Mouse (Mus musculus) left cerebral cortex, postnatal 10 days (tissue): ENCODE results near the gene Plod1. TPM values are rescaled to one million over a fixed set of nuclear protein-coding genes. Genes with fewer than 3 reads are reported as not detected.

ENCODE experiments used
- DNase-seq, 2 experiments: peaks; one replicate each; pipeline ENCODE4 v3.0.0; 2021 to 2022; ENCODE audit warnings: low spot score in 2 of 2, mixed read lengths in 1 of 2; ENCODE audit errors: extremely low spot score in 1 of 2
- intact Hi-C: fragments of 180-260 bp; cut with DNase I; formaldehyde crosslinking; loops from one replicate; pipeline ENCODE4 v1.15.1; 2025
- total RNA-seq, 2 experiments: library from RNA; stranded (reverse); gene quantifications; 2 replicates each; pipeline ENCODE4 v1.2.3; 2021

Plod1 gene
- total RNA-seq = 10 to 100 TPM; 17.2 to 17.7 TPM

DNA sequence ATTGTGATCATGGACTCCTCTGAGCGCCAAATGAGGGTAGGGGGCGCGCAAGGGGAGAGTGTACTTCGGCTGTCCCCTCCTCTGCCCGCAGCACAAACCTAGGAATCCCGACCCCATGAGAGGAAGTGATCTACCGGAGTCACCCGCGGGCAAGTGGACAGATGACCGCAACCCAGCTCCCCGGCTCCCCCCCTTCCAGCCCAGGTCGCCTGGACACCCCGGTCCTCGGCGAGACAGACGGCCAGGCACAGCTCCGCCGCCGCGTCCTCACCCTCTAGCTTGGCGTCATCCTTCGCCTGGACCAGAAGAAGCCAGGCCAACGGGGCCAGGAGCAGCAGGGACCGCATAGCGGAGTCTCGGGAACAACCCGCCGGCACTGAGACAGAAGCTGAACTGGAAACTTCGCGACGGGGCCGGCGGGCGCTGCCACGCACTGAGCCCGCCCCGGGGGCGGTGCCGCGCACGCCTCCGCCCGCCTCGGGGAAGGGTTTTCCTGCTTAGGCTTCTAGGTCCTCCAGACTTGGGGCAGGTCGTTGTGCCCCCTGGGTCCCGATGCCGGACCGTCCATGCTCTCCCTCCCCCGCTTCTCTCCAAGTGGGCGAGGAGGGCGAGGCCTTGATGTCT lies at the start of gene Plod1:
Gene Plod1, minus strand, starts transcription at position 437 of the 624 bp plus-strand sequence.
- DNase-seq = peak; percentile 62 to 91
- intact Hi-C loops = no loop called here

DNA sequence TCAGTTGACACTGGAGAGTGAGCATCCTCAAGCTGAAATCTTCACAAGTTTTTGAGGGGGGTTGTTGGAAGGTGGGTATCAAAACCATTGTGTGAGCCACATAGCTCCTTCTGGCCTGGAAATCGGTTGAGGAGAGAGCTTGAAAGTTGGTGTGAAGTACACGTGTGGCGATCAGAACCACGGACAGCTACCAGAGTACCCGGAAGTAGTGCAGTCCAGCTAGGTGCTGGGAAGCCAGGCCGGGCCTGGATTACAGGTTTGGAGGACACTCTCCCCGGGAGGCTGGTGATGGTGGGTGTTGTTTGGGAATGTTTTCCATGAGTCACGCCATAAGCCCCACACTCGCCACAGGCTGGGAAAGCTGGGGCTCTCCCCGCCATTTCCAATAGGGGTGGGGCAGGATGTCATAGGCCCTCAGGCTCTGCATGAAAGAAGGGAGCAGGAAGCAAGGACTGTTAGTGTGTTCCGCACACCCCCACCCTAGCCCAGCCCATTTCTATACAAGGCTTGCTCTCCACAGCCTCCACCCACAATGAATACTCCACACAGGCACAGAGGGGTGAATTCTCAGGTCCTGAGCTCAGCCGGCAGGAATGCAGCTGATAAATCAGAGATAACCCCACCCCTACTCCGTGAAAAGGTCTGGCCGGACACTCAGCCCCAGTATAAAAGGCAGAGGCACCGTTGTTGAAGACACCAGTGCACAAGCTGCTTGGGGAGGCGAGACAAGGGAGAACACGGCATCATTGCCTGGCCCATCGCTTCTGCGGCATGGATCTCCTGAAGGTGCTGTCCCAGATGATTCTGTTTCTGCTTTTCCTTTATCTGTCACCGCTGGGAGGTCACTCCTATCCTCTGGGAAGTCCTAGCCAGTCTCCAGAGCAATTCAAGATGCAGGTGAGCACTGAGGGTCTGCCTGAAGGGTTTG lies 48.9 kb upstream of the Plod1 start, which contains the start of gene Nppb:
Gene Nppb, plus strand, starts transcription at position 584 of the 928 bp plus-strand sequence.
- peak in 1 of 2 experiments; percentile 42 for DNase-seq
- intact Hi-C loops = no loop called here

DNA sequence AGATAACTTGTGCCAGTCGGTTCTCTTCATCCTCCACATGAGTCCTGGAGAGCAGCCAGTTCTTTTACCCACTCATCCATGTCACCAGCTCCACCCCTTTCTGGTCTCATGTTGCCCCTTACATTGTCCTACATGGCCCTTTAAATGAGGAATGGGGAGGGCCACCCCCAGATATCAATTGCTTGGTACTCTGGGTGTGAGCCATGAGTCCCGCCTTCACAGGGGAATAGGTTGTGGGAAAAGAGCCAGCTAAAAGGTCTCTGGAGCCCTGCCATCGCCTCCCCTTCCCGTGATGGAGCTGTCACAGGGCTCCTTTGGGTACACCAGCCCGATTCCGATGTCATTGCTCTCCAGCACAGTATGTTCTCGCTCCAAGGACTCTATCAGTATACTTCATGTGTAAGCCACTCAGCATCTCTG lies 42.9 kb upstream of the Plod1 start:
- DNase-seq = no peak
- intact Hi-C loops = no loop called here

DNA sequence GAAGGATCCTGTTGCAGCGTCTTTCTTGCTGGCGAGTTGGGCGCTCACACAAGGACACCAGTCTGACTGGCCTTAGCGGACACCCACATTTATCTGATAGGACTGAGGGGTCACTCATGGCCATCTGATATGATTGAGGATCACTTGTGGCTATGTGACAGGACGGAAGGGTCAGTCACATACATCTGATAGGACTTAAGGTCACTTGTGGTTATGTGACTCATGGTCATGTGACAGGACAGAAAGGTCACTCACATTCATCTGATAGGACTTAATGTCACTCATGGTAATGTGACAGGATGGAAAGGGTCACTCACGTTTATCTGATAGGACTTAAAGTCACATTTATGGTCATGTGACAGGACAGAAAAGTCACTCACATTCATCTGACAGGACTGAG lies 41.8 kb upstream of the Plod1 start:
- DNase-seq = no peak
- intact Hi-C loops = no loop called here

DNA sequence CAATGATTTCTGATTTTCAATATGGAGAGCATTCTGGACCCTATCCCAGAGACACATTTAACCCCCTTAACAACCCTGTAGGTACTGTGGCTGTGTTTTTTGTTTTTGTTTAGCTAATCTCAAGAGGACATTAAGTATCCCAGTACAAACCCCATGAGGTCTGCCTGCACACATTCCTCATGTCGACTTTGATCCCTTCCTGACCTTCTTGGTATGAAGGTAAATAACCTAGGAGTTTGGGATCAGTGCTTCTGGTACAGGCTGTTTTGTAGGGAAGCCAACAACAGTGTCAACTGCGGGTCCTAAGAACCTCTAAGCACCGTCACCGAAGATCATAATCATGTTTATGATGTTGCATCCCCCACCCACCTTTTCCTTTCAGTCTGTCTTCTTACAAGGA lies 41.2 kb upstream of the Plod1 start:
- no peak for DNase-seq
- intact Hi-C loops = no loop called here

DNA sequence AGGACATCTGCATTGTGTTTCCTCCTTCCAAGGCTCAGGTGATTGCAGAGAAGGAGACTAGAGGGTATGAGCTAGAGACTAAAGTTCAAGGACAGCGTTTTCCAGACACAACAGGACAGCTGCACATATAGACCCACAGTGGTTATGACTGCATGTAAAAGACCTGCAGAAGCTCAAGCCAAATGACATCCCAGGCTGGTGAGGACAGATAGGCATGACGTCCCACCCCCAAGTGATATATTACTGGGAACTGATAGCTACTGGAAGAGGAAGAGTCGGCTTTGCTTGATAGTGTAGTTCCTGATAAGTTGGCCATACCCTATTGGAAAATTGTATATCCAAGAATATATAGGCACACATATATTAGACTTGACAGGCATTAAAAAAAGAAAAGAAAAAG lies 39.7 kb upstream of the Plod1 start:
- DNase-seq = no peak
- intact Hi-C loops = no loop called here

DNA sequence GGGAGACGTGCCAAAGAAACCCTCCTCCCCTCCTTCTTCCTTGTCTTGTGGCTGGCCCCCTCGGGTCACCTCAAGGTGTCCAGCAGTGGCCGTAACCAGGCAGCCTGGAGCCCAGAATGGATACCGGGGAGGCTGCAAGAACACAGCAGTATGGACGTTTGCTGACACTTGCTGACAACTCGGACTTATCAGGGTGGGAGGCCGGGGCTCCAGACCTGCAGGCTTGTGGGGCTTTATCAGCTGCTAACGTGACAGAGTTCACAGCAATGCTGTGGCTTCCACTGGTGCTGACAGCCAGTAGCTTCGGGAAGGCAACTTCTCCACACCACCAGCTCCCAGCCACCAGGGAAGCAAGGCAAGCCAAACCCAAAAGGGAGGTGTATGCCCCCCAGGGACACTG lies 32.8 kb upstream of the Plod1 start:
- intact Hi-C loops = no loop called here
- DNase-seq = no peak

DNA sequence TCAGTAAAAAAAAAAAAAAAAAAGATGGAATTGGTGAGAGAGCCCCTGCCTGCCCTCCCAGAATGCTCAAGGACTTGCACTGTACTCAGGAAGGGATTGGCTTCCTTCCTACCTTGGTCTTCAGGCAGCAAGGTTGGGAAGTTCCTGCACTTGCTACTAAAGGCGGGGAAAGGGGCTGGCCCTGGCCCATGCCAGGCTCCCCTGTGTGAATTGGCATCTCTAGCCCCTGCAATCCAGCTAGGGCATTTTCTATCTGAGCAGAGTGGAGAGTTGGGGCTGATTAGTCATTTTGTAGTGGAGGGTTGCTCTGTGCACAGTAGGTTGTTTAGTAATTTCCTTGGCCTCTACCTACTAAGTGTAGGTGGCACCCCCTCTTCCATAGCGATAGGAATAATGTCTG lies 32.2 kb upstream of the Plod1 start:
- no peak for DNase-seq
- intact Hi-C loops = no loop called here

DNA sequence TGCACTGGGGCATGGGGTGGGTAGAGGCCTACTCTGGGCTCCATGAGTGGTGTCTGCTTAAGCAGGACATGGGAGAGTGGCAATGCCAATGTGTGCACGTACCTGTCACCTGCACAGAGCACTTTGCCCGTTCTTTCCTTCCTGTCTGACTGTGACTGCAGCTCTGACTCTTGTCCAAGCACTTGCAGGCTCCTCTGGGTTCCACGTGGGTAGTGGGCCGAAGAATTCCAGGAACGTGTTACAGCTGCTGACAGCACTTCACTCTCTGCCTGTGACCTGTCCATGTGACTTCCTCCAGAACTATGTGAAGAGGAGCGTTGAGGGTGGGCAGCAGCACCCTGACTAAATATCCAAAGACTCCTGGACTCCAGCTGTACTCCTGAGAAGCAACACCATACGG lies 29.1 kb upstream of the Plod1 start:
- DNase-seq = no peak
- intact Hi-C loops = no loop called here

DNA sequence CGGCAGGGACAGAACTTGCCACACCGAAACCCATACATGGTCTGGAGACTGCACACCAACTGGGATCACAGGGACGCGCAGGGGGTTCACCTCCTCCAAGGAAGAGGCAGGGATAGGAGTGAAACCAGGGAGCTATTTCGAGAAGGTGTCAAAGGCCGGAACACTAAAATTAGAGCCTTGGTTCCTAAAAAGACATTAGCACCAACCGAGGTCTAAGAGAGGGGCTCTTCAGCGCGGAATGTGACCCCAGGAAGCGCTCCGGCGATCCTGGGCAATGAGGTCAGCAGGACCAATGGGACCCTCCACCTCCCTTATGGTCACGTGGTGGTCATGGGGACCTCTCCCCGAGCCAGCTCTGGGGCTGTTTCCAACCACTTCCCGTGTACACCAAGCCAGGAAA lies 27.1 kb upstream of the Plod1 start:
- intact Hi-C loops = loop anchor here (5.0 kb wide), 1 partner anchor 44 kb away; no protein-coding TSS in a partner anchor
- DNase-seq = no peak

DNA sequence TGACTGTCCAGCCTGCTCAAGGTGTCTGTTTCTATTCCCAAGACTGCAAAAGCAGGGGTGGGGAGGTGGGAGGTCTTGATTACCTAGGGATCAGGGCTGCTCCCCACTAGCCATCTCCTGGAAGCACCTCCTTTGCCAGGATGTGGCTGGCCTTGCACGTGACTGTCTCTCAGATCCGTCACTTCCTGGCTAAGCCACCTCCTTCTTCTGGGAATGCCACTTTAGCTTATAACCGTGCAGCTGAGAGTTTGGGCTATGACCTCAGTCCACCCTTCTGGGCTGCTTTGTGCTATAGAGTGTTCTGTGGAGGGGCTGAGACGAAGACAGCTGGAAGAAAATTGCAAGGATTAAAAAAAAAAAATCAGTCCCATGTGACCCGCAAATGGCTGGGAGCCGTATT lies 26.2 kb upstream of the Plod1 start:
- intact Hi-C loops = loop anchor here (5.0 kb wide), 1 partner anchor 45 kb away; no protein-coding TSS in a partner anchor
- no peak for DNase-seq

DNA sequence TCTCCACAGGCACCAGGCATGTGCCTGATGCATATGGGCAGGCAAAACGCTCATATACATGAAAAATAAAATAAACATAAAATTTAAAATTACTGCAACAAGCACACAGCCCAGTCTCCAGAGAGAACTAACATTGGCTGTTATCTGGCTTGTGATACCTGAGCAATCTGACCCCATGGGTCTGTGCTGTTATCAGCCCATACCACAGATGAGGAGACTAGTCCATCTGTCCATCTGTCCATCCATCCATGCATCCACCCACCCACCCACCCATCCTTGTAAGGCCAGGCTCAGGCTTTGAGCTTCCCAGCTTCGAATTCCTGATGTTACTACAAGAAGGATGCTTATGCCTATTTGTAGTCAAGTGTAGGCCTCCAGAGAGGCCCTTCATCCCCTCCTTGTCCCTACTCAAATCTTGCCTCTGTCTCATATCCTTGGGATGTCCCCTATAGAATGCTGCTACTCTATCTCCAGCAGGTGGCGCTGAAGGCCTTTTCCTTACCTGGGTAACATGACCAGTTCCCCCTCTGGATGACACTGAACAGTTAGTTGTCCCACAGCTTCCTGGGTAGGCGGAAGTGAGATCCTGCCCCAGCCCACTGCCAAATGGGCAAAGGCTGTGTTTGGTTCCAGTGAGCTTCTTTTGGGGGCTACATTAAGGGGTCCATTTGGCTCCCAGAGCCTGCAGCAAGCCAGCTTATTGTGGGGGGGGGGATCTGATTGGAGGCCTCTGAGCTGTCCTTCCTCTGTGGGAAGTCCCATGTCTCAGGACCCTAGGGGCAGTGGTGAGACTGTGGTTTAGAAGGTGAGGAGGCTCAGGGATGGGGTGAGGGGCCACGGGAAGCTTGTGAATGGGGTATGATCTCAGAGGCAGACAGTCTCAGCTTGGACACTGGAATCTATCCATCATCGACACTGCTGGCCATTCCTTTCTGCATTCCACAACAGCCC lies 23.6 kb upstream of the Plod1 start:
- intact Hi-C loops = loop anchor here (5.0 kb wide), 1 partner anchor 47 kb away; no protein-coding TSS in a partner anchor

DNA sequence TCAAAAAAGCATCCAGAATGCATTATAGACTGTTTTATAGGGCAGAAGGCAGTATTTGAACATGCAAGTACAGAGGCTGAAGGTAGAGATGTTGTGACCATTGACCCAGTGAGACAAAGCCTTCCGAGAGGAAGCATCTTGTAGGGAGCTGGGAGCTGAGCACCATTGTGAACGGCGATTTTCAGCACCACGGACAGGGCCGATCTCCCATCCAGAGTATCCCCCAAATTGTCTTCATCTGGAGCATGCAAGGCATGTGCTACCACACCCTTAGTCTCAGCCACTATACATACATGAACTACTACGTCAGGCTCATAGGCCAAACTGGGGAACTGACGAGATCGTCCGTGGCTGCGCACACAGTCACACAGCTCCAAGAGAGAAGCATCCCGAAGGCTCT lies 20.6 kb upstream of the Plod1 start:
- intact Hi-C loops = no loop called here
- DNase-seq = no peak

More for the DNA sequence above, 23.6 kb upstream of the Plod1 start:
- DNase-seq = peak in 1 of 2 experiments; percentile 76

DNA sequence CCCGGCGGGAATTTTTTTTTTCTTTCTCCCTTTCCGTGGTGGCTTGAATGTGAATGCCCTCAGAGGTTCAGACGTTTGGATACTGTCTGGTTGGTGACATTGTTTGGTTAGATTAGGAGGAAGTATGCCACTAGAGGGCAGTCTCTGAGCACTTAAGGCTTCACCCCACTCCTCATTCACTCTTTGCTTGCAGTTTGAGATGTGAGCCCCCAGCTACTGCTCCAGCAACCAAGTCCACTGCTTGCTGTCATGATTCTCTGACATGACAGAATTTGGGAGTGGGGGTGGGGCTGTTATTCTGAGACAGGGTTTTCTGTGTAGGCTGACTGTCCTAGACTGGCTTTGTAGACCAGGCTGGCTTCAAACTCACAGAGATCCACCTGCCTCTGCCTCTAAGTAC lies 17.0 kb upstream of the Plod1 start:
- peak in 1 of 2 experiments; percentile 47 for DNase-seq
- intact Hi-C loops = no loop called here

DNA sequence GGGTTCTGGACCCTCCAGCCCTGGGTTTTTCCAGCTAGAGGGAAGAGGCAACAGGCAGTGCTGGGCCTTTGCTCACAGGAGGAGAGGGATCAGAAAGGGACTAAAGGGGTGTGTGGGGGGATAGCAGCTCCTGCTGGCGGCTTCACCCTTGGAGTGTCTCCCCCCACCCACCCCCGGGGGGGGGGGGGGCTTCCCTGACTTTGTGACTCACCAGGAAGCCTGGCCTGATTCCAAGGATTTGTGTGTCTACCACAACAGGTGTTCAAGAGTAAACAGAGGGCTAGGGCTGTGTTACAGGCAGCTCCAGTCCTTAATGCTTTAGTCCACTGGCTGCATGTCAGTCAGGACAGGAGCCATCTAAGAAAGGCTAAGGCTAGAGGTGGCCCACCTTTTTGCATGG lies 10.9 kb upstream of the Plod1 start:
- DNase-seq = peak in 1 of 2 experiments; percentile 32
- intact Hi-C loops = no loop called here

DNA sequence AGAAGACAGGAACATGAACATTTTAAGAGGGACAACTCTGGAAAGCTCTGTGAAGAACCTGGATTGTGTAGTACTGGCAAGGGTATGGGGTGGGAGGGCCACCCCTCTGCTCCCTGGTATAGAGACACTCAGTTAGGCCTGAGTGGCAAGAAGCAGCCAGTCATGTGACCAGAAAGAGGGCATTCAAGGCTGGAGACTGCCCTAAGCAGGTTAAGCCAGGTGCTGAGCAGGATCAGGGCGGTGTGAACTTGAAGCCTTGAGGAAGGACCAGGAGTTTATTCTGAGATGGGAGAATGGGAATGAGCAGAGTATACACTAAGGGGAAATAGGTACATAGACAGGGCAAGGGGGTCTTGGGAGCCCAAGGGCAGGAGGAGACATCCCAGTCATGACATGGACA lies 6.4 kb upstream of the Plod1 start:
- no peak for DNase-seq
- intact Hi-C loops = loop anchor here (5.0 kb wide), 1 partner anchor 36 kb away; no protein-coding TSS in a partner anchor

DNA sequence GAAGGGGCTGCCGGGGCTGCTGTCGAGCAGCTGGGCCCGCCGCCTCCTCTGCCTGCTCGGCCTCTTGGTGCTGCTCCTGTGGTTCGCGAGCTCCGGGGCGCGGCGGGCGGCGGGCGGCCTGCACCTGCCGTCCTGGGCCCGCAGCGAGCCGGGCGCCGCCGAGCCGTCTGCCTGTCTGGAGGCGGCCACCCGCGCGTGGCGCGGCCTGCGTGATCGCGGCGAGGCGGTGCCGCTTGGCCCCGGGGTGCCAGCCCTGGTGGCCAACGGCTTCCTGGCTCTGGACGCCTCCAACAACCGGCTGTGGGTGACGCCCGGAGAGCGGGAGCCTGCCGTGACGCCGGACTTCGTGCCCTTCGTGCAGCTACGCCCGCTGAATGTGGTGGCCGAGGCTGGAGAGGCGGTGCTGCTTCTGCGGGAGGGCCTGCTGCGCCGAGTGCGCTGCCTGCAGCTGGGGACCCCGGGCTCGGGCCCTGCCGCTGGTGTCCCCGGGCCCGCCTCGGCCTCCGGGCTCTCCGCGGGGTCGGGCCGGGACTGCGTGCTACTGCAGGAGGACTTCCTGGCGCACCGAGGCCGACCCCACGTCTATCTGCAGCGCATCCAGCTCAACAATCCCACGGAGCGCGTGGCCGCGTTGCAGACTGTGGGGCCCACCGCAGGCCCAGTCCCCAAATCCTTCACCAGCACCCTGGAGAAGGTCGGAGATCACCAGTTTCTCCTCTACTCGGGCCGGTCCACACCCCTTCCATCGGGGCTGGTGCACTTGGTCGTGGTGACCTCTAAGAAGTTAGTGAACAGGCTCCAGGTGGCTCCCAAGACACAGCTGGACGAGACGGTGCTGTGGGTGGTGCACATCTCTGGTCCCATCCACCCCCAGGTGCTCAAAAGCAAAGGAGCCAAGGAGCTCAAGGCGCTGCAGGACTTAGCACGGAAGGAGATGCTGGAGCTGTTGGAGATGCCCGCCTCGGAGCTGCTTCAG lies 4.8 kb upstream of the Plod1 start:
- DNase-seq = peak in 1 of 2 experiments; percentile 62
- intact Hi-C loops = loop anchor here (5.0 kb wide), 1 partner anchor 34 kb away; no protein-coding TSS in a partner anchor
